Comparison of ENCODE assay signal across 13 mouse cellular contexts in the genomic region with DNA sequence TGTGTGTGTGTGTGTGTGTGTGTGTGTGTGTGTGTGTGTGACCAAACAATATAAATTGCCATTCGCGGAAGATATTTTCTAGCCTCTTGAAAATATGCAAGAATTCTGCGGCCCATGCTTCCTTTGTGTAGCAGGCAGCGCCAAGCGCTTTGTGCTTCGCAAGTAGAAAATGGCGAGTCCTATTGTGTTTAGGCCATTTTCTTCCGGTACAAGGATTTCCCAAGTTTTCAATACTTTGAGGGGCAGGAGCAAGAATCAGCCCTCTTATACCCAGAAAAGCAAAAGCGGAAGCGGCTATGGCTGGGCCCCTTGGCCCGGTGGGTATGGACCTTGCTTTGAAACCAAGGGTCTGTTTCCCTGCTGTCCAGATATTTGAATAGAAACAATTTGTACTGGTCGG.
DNase-seq lines count a peak whose midpoint lies in the region; ATAC-seq lines count a peak whose summit lies in the region.
"Had no signal": no experiment of that assay in that cellular context is flagged by ENCODE, and none has a peak within 500 bp of the region (broad histone marks: within the 10 kb centered on the region; RNA-seq: fewer than 3 reads in every experiment).

No protein-coding gene starts in this region.

- no peak overlapping the region for H3K27ac ChIP-seq in intestine, embryonic 14.5 days (ENCODE audit: low read depth)
- H3K27ac ChIP-seq in intestine, embryonic 15.5 days, result no peak overlapping the region
- no peak overlapping the region; the same call in 1 of the 2 replicates for H3K27ac ChIP-seq in embryonic facial prominence, embryonic 14.5 days (replicated peaks; ENCODE audit: low read depth, low read length)
- peak overlapping the region; percentile 99 for H3K27ac ChIP-seq in hindbrain, embryonic 15.5 days (replicated peaks)
- peak overlapping the region; percentile 100 for H3K27ac ChIP-seq in neural tube, embryonic 15.5 days (replicated peaks)
- H3K27ac ChIP-seq: heart, embryonic 15.5 days; macrophage had no signal

- H3K9ac ChIP-seq in intestine, embryonic 14.5 days (ENCODE audit: low read length), result no peak overlapping the region
- H3K9ac ChIP-seq in intestine, embryonic 15.5 days, result no peak overlapping the region
- no peak overlapping the region; the same call in 1 of the 2 replicates for H3K9ac ChIP-seq in embryonic facial prominence, embryonic 14.5 days (ENCODE audit: low read depth, low read length)
- H3K9ac ChIP-seq in hindbrain, embryonic 15.5 days, result peak overlapping the region; percentile 82
- H3K9ac ChIP-seq in neural tube, embryonic 15.5 days (replicated peaks), result peak overlapping the region; percentile 91
- H3K9ac ChIP-seq: heart, embryonic 15.5 days had no signal

- intact Hi-C loops in left cerebral cortex, postnatal 14 days (cut with DNase I), result no loop called here

- no peak overlapping the region for H3K4me2 ChIP-seq in intestine, embryonic 14.5 days (ENCODE audit: low read length)
- no peak overlapping the region for H3K4me2 ChIP-seq in intestine, embryonic 15.5 days (replicated peaks)
- H3K4me2 ChIP-seq in embryonic facial prominence, embryonic 14.5 days (ENCODE audit: low read depth, low read length), result no peak overlapping the region
- peak overlapping the region; percentile 98 for H3K4me2 ChIP-seq in hindbrain, embryonic 15.5 days
- H3K4me2 ChIP-seq in neural tube, embryonic 15.5 days, result peak overlapping the region; percentile 93
- H3K4me2 ChIP-seq: heart, embryonic 15.5 days; liver, embryonic 11.5 days had no signal

- H3K4me1 ChIP-seq in intestine, embryonic 14.5 days (replicated peaks; ENCODE audit: control insufficient read depth, insufficient read depth, low read length), result peaks cover 10% of the 10 kb centered on the region
- peaks cover 17% of the 10 kb centered on the region for H3K4me1 ChIP-seq in intestine, embryonic 15.5 days (replicated peaks)
- peaks cover 23% of the 10 kb centered on the region for H3K4me1 ChIP-seq in embryonic facial prominence, embryonic 14.5 days (ENCODE audit: control insufficient read depth, insufficient read depth, low read length)
- peaks cover 24% of the 10 kb centered on the region for H3K4me1 ChIP-seq in hindbrain, embryonic 15.5 days (replicated peaks)
- peaks cover 17% of the 10 kb centered on the region for H3K4me1 ChIP-seq in neural tube, embryonic 15.5 days

- DNase-seq in intestine, embryonic 14.5 days (ENCODE audit: low spot score), result peak; percentile 51
- DNase-seq in embryonic facial prominence, embryonic 14.5 days (ENCODE audit: low spot score), result no peak
- DNase-seq in adrenal gland, adult 18-20 months (ENCODE audit: low spot score in 2 of 2), result no peak
- DNase-seq in right cerebral cortex, adult 18-20 months, result no peak
- DNase-seq in left cerebral cortex, postnatal 14 days (ENCODE audit: low spot score in 2 of 2), result no peak
- DNase-seq: adrenal gland, postnatal 10 days had no signal

- peaks cover 94% of the 10 kb centered on the region for H3K27me3 ChIP-seq in intestine, embryonic 14.5 days (replicated peaks; ENCODE audit: control insufficient read depth, insufficient read depth, low read length)
- peaks cover 74% of the 10 kb centered on the region for H3K27me3 ChIP-seq in intestine, embryonic 15.5 days (replicated peaks)
- peaks cover 96% of the 10 kb centered on the region for H3K27me3 ChIP-seq in embryonic facial prominence, embryonic 14.5 days (replicated peaks; ENCODE audit: control insufficient read depth, insufficient read depth, low read length)
- no peaks in the 10 kb centered on the region for H3K27me3 ChIP-seq in hindbrain, embryonic 15.5 days
- H3K27me3 ChIP-seq in neural tube, embryonic 15.5 days (replicated peaks), result no peaks in the 10 kb centered on the region

- H3K9me3 ChIP-seq in intestine, embryonic 14.5 days (ENCODE audit: control insufficient read depth, low read length), result no peaks in the 10 kb centered on the region
- H3K9me3 ChIP-seq in intestine, embryonic 15.5 days, result no peaks in the 10 kb centered on the region
- H3K9me3 ChIP-seq in embryonic facial prominence, embryonic 14.5 days (ENCODE audit: control insufficient read depth, low read length), result no peaks in the 10 kb centered on the region
- no peaks in the 10 kb centered on the region for H3K9me3 ChIP-seq in hindbrain, embryonic 15.5 days
- no peaks in the 10 kb centered on the region for H3K9me3 ChIP-seq in neural tube, embryonic 15.5 days (replicated peaks)
- H3K9me3 ChIP-seq: heart, embryonic 15.5 days had no signal

- no peak for ATAC-seq in intestine, embryonic 14.5 days (replicated peaks; ENCODE audit: low FRiP score, low TSS enrichment, low read depth)
- no peak for ATAC-seq in intestine, embryonic 15.5 days
- no peak for ATAC-seq in embryonic facial prominence, embryonic 14.5 days (ENCODE audit: low read depth)
- no peak for ATAC-seq in hindbrain, embryonic 15.5 days (ENCODE audit: low FRiP score, low read depth)
- no peak for ATAC-seq in neural tube, embryonic 15.5 days (ENCODE audit: low FRiP score)
- ATAC-seq: Patski had no signal

- WGBS in intestine, embryonic 14.5 days, result 3% methylated on average over 12 of the region's 12 CpGs
- 7% methylated on average over 12 of the region's 12 CpGs for WGBS in intestine, embryonic 15.5 days
- WGBS in embryonic facial prominence, embryonic 14.5 days, result 5% methylated on average over 12 of the region's 12 CpGs
- 1% methylated on average over 12 of the region's 12 CpGs for whole genome bisulfite sequencing in hindbrain, embryonic 15.5 days
- 1% methylated on average over 12 of the region's 12 CpGs for WGBS in neural tube, embryonic 15.5 days

- H3K36me3 ChIP-seq in intestine, embryonic 14.5 days (ENCODE audit: control insufficient read depth, insufficient read depth, low read length), result no peaks in the 10 kb centered on the region
- H3K36me3 ChIP-seq in intestine, embryonic 15.5 days, result no peaks in the 10 kb centered on the region
- no peaks in the 10 kb centered on the region for H3K36me3 ChIP-seq in embryonic facial prominence, embryonic 14.5 days (ENCODE audit: control insufficient read depth, insufficient read depth, low read length)
- no peaks in the 10 kb centered on the region for H3K36me3 ChIP-seq in hindbrain, embryonic 15.5 days
- no peaks in the 10 kb centered on the region for H3K36me3 ChIP-seq in neural tube, embryonic 15.5 days
- H3K36me3 ChIP-seq: heart, embryonic 15.5 days had no signal

- H3K4me3 ChIP-seq in intestine, embryonic 14.5 days (ENCODE audit: low read depth, low read length), result no peak overlapping the region
- no peak overlapping the region for H3K4me3 ChIP-seq in intestine, embryonic 15.5 days (replicated peaks)
- H3K4me3 ChIP-seq in embryonic facial prominence, embryonic 14.5 days (ENCODE audit: low read depth, low read length), result peak overlapping the region; percentile 18; the same call in 1 of the 2 replicates
- peak overlapping the region; percentile 66 for H3K4me3 ChIP-seq in hindbrain, embryonic 15.5 days
- peak overlapping the region; percentile 62 for H3K4me3 ChIP-seq in neural tube, embryonic 15.5 days (replicated peaks)
- H3K4me3 ChIP-seq: heart, embryonic 15.5 days had no signal

Comparison
In these comparisons a context has a peak if more than half of its experiments do, and no peak if none do; other contexts are left out.
1. H3K27ac ChIP-seq: peak in hindbrain, embryonic 15.5 days (single experiment) and neural tube, embryonic 15.5 days (single experiment); none in intestine, embryonic 14.5 days (single experiment), intestine, embryonic 15.5 days (single experiment) and embryonic facial prominence, embryonic 14.5 days (single experiment).
2. H3K4me2 ChIP-seq: peak in hindbrain, embryonic 15.5 days (single experiment) and neural tube, embryonic 15.5 days (single experiment); none in intestine, embryonic 14.5 days (single experiment), intestine, embryonic 15.5 days (single experiment) and embryonic facial prominence, embryonic 14.5 days (single experiment).
3. H3K4me3 ChIP-seq: peak in embryonic facial prominence, embryonic 14.5 days (single experiment), hindbrain, embryonic 15.5 days (single experiment) and neural tube, embryonic 15.5 days (single experiment); none in intestine, embryonic 14.5 days (single experiment) and intestine, embryonic 15.5 days (single experiment).
4. H3K9ac ChIP-seq: peak in hindbrain, embryonic 15.5 days (single experiment) and neural tube, embryonic 15.5 days (single experiment); none in intestine, embryonic 14.5 days (single experiment), intestine, embryonic 15.5 days (single experiment) and embryonic facial prominence, embryonic 14.5 days (single experiment).